Mouse (Mus musculus): Measurements from ENCODE around the gene A830018L16Rik. TPM values are rescaled to one million over a fixed set of nuclear protein-coding genes. Genes with fewer than 3 reads are reported as not detected.

Gene A830018L16Rik
- 16.7 and 17.7 TPM in 2 replicates for polyA plus RNA-seq (2015; fragmentation: Nextera tagmentation; extraction: Ambion mirVana)

- H3K9ac ChIP-seq (replicated peaks): peak within 1 kb of the TSS; percentile 62
- peak within 1 kb of the TSS; percentile 78 for H3K4me2 ChIP-seq
- peaks cover 14% of the 10 kb centered on the region for H3K4me1 ChIP-seq
- ATAC-seq (ENCODE audit: low FRiP score): peak; percentile 97
- H3K27ac ChIP-seq (replicated peaks): peak within 1 kb of the TSS; percentile 82
- under 1% methylated on average over 50 of the region's 50 CpGs for WGBS
- H3K36me3 ChIP-seq: no peaks in the 10 kb centered on the region
- H3K4me3 ChIP-seq (replicated peaks): peak within 1 kb of the TSS; percentile 51
- no peaks in the 10 kb centered on the region for H3K9me3 ChIP-seq (replicated peaks)
- H3K27me3 ChIP-seq (replicated peaks): 0 out of 2 replicates have a peak, but pooled peaks cover 6% of the 10 kb centered on the region
Measured at GRCm38 (mm10) chr1:11413894-11414556, at the start of gene A830018L16Rik. Gene A830018L16Rik, plus strand, starts transcription at chr1:11414105.

DNA sequence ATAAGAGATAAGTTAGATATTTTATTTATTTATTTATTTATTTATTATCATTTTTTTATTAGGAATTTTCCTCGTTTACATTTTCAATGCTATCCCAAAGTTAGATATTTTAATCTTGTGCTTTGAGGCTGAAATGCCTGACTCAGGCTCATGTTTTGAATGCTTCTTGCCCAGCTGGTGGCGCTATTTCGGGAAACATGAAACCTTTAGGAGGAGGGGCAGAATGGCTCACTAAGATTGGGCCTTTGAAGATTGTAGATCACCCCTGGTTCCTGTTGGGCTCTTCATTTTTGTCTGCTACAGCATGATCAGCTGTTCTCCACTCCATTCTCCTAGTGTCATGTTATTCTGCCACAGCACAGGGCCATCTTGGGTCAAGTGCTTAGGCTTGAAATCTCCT is 28.1 kb upstream of the A830018L16Rik start:
- H3K4me3 ChIP-seq (replicated peaks): no peak overlapping the region
- H3K27me3 ChIP-seq (replicated peaks): no peaks in the 10 kb centered on the region
- ATAC-seq (ENCODE audit: low FRiP score): no peak
- no peak overlapping the region for H3K27ac ChIP-seq (replicated peaks)
- no peaks in the 10 kb centered on the region for H3K36me3 ChIP-seq
- H3K9me3 ChIP-seq (replicated peaks): no peaks in the 10 kb centered on the region
- no peaks in the 10 kb centered on the region for H3K4me1 ChIP-seq
- no peak overlapping the region for H3K4me2 ChIP-seq
- 65% methylated on average over 3 of the region's 3 CpGs for WGBS
- no peak overlapping the region for H3K9ac ChIP-seq (replicated peaks)

DNA sequence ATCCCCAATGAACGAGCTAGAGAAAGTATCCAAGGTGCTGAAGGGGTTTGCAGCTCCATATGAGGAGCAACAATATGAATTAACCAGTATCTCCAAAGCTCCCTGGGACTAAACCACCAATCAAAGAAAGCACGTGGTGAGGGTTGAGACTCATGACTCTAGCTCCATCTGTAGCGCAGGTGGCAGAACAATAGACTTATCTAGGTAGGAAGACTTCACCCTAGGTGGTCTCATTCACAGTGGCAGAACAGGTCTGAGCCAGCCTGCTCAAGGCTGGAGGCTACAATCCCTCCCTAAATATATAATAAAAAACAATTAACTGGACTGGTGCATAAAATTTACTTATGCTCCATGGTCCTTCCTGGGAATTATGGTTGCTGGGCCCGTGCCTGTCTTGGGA is 18.5 kb upstream of the A830018L16Rik start:
- no peak overlapping the region for H3K27ac ChIP-seq (replicated peaks)
- H3K4me3 ChIP-seq (replicated peaks): no peak overlapping the region
- ATAC-seq (ENCODE audit: low FRiP score): no peak
- H3K4me2 ChIP-seq: no peak overlapping the region
- H3K9ac ChIP-seq (replicated peaks): no peak overlapping the region
- 54% methylated on average over 4 of the region's 4 CpGs for WGBS
- no peaks in the 10 kb centered on the region for H3K27me3 ChIP-seq (replicated peaks)
- no peaks in the 10 kb centered on the region for H3K36me3 ChIP-seq
- no peaks in the 10 kb centered on the region for H3K9me3 ChIP-seq (replicated peaks)
- H3K4me1 ChIP-seq: no peaks in the 10 kb centered on the region

DNA sequence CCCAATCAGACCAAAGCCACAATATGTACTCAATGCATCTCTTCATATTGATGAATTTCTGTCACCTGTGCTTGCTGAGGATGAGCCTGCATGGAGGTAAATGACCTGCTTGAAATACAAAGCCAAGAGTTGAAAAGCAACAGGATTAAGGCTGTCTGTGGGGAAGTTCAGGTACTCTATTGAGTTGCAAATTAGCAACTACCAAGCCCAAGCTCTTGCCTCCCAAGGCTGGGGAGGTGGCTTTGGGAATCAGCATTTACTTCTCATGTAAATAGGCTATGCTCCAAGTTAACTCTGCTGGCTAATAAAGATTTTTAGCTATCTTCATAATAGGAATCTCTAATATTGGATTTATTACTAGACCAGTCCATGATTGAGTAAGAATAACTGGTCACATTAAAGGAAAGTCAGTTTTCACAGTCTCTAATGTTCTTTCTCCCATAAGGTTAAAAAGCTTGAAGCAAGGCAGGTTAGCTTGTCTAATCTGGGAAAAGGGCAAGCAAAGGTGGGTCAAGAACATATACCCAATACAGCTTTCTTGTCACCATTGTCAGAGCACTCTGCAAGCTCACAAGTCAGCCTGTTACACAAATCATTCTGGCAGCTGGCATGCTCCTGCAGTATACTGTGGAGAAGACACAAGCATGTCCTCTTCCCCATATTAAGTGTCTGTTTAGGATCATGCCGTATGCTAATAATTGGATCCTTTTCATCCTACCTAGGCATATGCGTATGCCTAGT is 17.7 kb upstream of the A830018L16Rik start:
- Histone ChIP-seq H3K36me3 (no peaks in the 10 kb centered on the region), H3K9me3 (replicated peaks) (no peaks in the 10 kb centered on the region), H3K4me3 (replicated peaks) (no peak overlapping the region), H3K4me2 (no peak overlapping the region), H3K9ac (replicated peaks) (no peak overlapping the region), H3K4me1 (no peaks in the 10 kb centered on the region), H3K27me3 (replicated peaks) (no peaks in the 10 kb centered on the region), H3K27ac (replicated peaks) (no peak overlapping the region)
- ATAC-seq (ENCODE audit: low FRiP score): no peak
- WGBS: 89% methylated on average over 2 of the region's 2 CpGs

DNA sequence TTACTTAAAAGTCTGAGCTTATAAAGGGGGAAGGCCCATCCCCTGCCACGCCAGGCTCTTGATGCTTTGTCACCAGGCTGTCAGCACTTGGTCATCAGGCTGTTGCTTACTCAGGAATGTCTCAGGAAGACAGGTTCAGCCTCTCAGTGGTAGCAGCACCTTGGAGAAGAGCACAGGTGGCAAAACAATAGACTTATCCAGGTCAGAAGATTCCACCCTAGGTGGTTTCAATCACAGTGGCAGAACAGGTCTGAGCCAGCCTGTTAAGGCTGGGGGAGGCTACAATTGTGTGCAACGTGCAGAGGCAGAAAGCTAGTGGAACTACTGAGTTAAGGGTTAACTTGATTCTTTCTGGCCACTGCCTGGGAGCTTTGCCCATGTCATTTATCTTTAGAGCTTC is 12.7 kb upstream of the A830018L16Rik start:
- Histone ChIP-seq H3K4me1 (no peaks in the 10 kb centered on the region), H3K4me2 (no peak overlapping the region), H3K27ac (replicated peaks) (no peak overlapping the region), H3K4me3 (replicated peaks) (no peak overlapping the region), H3K36me3 (no peaks in the 10 kb centered on the region), H3K9ac (replicated peaks) (no peak overlapping the region), H3K9me3 (replicated peaks) (no peaks in the 10 kb centered on the region), H3K27me3 (replicated peaks) (no peaks in the 10 kb centered on the region)
- WGBS: 57% methylated on average over 2 of the region's 2 CpGs
- ATAC-seq (ENCODE audit: low FRiP score): no peak

DNA sequence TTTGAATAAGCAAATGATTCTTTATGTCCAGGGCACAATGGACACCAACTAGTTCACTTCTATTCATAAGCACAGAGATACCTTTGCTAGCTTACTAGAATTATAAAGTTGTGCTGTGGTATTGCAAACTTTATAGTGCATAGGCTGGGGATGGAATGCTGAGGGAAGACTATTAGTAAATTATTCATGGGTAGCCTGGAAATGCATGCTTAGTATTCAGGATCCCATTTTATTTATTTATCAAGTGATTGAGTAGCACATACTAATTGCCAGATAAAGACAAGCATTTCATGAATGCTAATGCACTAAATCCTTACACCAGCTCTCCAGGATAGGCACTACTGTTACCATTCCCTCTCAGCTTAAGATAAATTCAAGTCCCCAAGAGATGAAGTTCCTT is 8.4 kb upstream of the A830018L16Rik start:
- peak; percentile 14; the same call in 1 of the 2 replicates for ATAC-seq (ENCODE audit: low FRiP score)
- H3K36me3 ChIP-seq: no peaks in the 10 kb centered on the region
- H3K27ac ChIP-seq (replicated peaks): no peak overlapping the region
- H3K4me2 ChIP-seq: no peak overlapping the region
- H3K4me1 ChIP-seq: no peaks in the 10 kb centered on the region
- H3K27me3 ChIP-seq (replicated peaks): no peaks in the 10 kb centered on the region
- H3K4me3 ChIP-seq (replicated peaks): no peak overlapping the region
- H3K9me3 ChIP-seq (replicated peaks): no peaks in the 10 kb centered on the region
- no peak overlapping the region for H3K9ac ChIP-seq (replicated peaks)

DNA sequence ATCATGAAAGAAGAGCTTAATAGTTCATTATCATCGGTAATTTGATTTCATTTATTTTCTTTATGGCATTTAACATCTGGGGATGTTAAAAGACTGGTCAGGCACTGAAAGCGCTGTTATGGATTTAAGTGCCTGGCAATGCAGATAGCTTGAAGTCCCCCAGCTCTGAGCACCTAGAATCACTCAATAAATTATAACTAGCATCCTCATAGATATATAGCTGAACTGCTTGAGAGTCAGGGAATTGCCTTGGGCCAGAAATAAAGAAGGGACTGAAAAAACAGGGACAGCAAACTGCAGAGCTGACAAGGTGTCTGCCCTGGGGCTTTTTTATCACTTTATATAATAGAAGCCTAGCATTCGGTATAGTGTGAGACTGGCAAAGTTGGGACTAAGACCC is 7.9 kb upstream of the A830018L16Rik start:
- no peak overlapping the region for H3K27ac ChIP-seq (replicated peaks)
- H3K27me3 ChIP-seq (replicated peaks): no peaks in the 10 kb centered on the region
- H3K9me3 ChIP-seq (replicated peaks): no peaks in the 10 kb centered on the region
- H3K9ac ChIP-seq (replicated peaks): no peak overlapping the region
- 68% methylated on average over 3 of the region's 3 CpGs for WGBS
- no peak for ATAC-seq (ENCODE audit: low FRiP score)
- H3K4me3 ChIP-seq (replicated peaks): no peak overlapping the region
- no peaks in the 10 kb centered on the region for H3K4me1 ChIP-seq
- H3K36me3 ChIP-seq: no peaks in the 10 kb centered on the region
- H3K4me2 ChIP-seq: no peak overlapping the region

- ATAC-seq (ENCODE audit: low FRiP score): peak; percentile 12
- H3K4me3 ChIP-seq (replicated peaks): peak overlapping the region; percentile 51
- 2% methylated on average over 9 of the region's 9 CpGs for WGBS
- H3K27ac ChIP-seq (replicated peaks): peak overlapping the region; percentile 82
- peak overlapping the region; percentile 62 for H3K9ac ChIP-seq (replicated peaks)
- H3K4me1 ChIP-seq: peaks cover 14% of the 10 kb centered on the region
- no peaks in the 10 kb centered on the region for H3K9me3 ChIP-seq (replicated peaks)
- H3K27me3 ChIP-seq (replicated peaks): 0 out of 2 replicates have a peak, but pooled peaks cover 6% of the 10 kb centered on the region
- peak overlapping the region; percentile 78 for H3K4me2 ChIP-seq
- H3K36me3 ChIP-seq: no peaks in the 10 kb centered on the region
Measured at GRCm38 (mm10) chr1:11414560-11414959, 655 bp downstream of the A830018L16Rik start.

GRCm38 (mm10) chr1:11427310-11427709 is 13.4 kb downstream of the A830018L16Rik start:
- no peak for ATAC-seq (ENCODE audit: low FRiP score)
- no peaks in the 10 kb centered on the region for H3K27me3 ChIP-seq (replicated peaks)
- no peaks in the 10 kb centered on the region for H3K36me3 ChIP-seq

DNA sequence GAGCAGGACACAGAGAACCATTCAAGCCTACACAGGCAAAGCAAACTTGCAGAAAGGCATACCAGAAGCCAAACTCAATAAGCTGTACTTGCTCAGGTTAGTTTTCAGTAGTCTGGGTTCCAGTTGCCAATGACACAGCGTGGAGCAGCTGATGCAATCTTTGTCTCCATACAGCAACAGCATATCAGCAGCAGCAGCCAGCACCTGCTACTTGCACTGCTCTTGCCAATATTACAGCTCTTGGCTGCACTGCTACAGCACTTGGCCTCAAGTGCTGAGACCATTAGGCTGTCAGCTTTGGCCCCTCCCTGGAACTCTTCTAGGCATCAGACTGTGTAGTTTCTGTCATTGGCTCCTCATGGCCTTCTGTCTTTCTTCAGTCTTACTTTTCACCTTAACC is 44.4 kb downstream of the A830018L16Rik start:
- Histone ChIP-seq H3K27me3 (replicated peaks) (no peaks in the 10 kb centered on the region), H3K4me3 (replicated peaks) (no peak overlapping the region), H3K4me1 (no peaks in the 10 kb centered on the region), H3K36me3 (no peaks in the 10 kb centered on the region), H3K27ac (replicated peaks) (no peak overlapping the region), H3K9me3 (replicated peaks) (no peaks in the 10 kb centered on the region), H3K4me2 (no peak overlapping the region), H3K9ac (replicated peaks) (no peak overlapping the region)
- WGBS: 74% methylated on average over 1 of the region's 1 CpGs
- ATAC-seq (ENCODE audit: low FRiP score): peak; percentile 74

More at GRCm38 (mm10) chr1:11427310-11427709, 13.4 kb downstream of the A830018L16Rik start:
- WGBS: 82% methylated on average over 1 of the region's 1 CpGs
- no peaks in the 10 kb centered on the region for H3K9me3 ChIP-seq (replicated peaks)
- no peak overlapping the region for H3K27ac ChIP-seq (replicated peaks)
- no peak overlapping the region for H3K4me2 ChIP-seq
- H3K4me3 ChIP-seq (replicated peaks): no peak overlapping the region
- H3K9ac ChIP-seq (replicated peaks): no peak overlapping the region
- H3K4me1 ChIP-seq: no peaks in the 10 kb centered on the region

GRCm38 (mm10) chr1:11466325-11466724 is 52.4 kb downstream of the A830018L16Rik start:
- Histone ChIP-seq H3K4me2 (no peak overlapping the region), H3K4me3 (replicated peaks) (no peak overlapping the region), H3K36me3 (no peaks in the 10 kb centered on the region), H3K27me3 (replicated peaks) (no peaks in the 10 kb centered on the region), H3K27ac (replicated peaks) (no peak overlapping the region), H3K9me3 (replicated peaks) (no peaks in the 10 kb centered on the region), H3K4me1 (no peaks in the 10 kb centered on the region), H3K9ac (replicated peaks) (no peak overlapping the region)
- WGBS: 64% methylated on average over 1 of the region's 1 CpGs
- no peak for ATAC-seq (ENCODE audit: low FRiP score)

DNA sequence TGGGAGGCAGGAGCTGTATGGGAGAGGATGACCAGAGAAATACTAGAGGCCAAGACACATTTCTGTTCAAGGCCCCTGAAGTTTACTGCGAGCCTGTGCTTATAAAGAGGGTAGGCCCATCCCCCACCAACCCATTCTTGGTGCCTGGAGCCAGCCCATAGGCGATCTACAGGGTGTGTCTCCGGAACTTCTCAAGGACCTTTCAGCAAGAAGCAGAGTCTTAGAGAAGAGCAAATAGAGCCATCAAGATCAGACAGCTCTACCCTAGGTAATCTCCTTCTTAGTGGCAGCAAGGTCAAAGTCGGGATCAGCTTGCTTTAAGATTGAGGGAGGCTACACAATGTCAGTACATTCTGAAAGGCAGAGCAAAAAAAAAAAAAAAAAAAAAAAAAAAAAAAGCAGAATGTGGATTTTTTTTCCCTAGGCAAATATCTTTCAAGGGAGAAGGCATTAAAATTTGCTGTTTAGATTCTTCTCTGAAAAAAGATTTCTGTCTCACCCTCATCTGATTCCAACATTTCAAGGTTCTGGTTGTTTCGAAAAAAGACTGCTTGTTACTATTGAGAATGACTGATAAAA is 53.2 kb downstream of the A830018L16Rik start:
- no peaks in the 10 kb centered on the region for H3K27me3 ChIP-seq (replicated peaks)
- H3K4me3 ChIP-seq (replicated peaks): no peak overlapping the region
- WGBS: 59% methylated on average over 5 of the region's 5 CpGs

More for the DNA sequence above, 53.2 kb downstream of the A830018L16Rik start:
- ATAC-seq (ENCODE audit: low FRiP score): no peak
- H3K36me3 ChIP-seq: no peaks in the 10 kb centered on the region
- H3K9me3 ChIP-seq (replicated peaks): no peaks in the 10 kb centered on the region
- H3K27ac ChIP-seq (replicated peaks): no peak overlapping the region
- H3K4me2 ChIP-seq: no peak overlapping the region
- H3K9ac ChIP-seq (replicated peaks): no peak overlapping the region
- no peaks in the 10 kb centered on the region for H3K4me1 ChIP-seq

Measured in neural tube, embryonic 15.5 days (tissue).